Mouse (Mus musculus) neutrophil, adult 59 days (primary cell): Measurements from ENCODE around the gene Rpa2. TPM values are rescaled to one million over a fixed set of nuclear protein-coding genes. Genes with fewer than 3 reads are reported as not detected.

Source experiments
- total RNA-seq, 2 experiments: library from RNA; stranded (reverse); gene quantifications; 1 replicate in 1 of 2; 2 replicates in 1 of 2; pipeline ENCODE4 v1.2.4; 2023

Gene Rpa2
- 10 to 100 TPM; 33.9 to 38.0 TPM for total RNA-seq

DNA sequence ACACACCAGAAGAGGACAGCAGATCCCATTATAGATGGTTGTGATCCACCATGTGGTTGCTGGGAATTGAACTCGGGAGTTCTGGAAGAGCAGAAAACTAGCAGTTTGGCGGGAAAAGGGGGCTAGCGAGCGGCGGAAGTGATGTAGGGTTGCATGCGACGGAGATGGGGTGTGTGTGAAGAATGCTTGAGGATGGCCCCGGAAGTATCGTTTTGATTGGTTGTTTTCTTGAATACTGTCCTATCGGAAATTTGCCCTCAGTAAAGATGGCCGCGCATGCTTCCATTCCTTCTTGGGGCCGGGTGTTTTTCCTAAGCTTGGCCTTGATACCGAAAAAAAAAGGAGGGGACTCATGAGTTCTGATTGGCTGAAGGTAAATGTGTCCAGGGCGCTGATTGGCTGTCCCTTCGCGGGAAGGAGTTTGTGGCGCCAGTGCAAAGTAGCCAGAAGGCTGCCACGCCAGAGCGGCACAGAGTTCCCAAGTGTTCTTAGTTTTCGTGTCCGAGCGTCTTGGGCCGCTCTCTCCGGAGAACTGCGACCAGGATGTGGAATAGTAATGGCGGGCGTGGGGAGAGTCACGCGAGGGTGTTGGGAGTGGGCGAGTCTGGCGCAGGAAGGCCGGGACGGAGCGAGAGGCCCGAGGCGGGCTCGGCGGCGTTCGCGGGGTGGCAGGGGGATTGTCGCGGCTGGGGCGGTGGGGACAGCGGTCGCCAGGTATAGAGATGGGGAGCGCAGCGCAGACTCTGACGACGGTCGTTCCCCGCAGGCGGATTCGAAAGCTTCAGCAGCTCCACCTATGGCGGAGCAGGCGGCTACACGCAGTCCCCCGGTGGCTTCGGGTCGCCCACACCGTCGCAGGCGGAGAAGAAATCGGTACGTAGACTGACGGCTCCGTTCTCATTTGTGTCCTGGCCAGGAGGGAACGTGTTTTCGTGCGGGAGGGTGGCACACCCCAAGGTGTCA is at the start of gene Rpa2:
Rpa2 (plus strand) TSS at position 419 of the 963 bp plus-strand sequence.

GRCm38 (mm10) chr4:132732148-132732684 is 35.9 kb upstream of the Rpa2 start, which contains the start of gene Xkr8:
TSS of gene Xkr8 (minus strand) at chr4:132732546.

DNA sequence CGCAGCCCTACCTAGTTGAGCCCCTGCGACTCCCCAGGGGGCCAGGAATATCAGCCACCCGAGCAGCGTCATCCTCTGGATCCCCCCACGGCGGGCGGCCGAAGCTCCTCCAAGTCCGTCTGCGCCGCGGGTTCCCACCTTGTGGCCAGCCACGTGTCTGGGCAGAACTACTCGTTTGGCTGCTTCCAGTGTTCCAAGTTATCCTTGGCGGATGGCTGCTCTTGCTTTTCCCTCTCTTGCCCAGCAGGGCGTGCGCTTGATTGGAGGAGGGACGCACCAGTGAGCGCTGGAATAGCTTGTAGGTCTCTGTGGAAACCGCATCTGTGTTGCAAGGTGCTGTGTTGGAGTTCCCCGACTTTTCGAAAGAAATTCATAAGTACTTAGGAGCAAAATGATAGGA is 11.2 kb upstream of the Rpa2 start, which contains the start of gene Smpdl3b:
Smpdl3b (minus strand) TSS at position 279 of the 400 bp plus-strand sequence.

GRCm38 (mm10) chr4:132796196-132796886 is 28.2 kb downstream of the Rpa2 start, which contains the start of gene Themis2:
TSS of gene Themis2 (minus strand) at chr4:132796387.

Other genes starting within 250 kb of the Rpa2 start
- 100 to 1,000 TPM; 131 to 153 TPM for gene Atpif1, start 234.7 kb upstream of the Rpa2 start, total RNA-seq
- 10 to 100 TPM; 61.6 to 68.9 TPM for gene Dnajc8, start 232.8 kb upstream of the Rpa2 start, total RNA-seq
- 10 to 100 TPM; 65.2 to 68.0 TPM for gene Ptafr, start 204.3 kb upstream of the Rpa2 start, total RNA-seq
- gene Eya3, start 129.3 kb upstream of the Rpa2 start, total RNA-seq: 10 to 100 TPM; 32.2 to 36.1 TPM
- gene Xkr8, start 35.8 kb upstream of the Rpa2 start, total RNA-seq: 1 to 10 TPM; 3.1 to 4.8 TPM
- 1 to 10 TPM; 1.7 to 2.5 TPM for gene Smpdl3b, start 11.1 kb upstream of the Rpa2 start, total RNA-seq
- 100 to 1,000 TPM; 175 to 186 TPM for gene Themis2, start 28.1 kb downstream of the Rpa2 start, total RNA-seq
- 10 to 100 TPM; 21.7 to 24.6 TPM for gene Ppp1r8, start 74.8 kb downstream of the Rpa2 start, total RNA-seq
- 10 to 100 TPM; 17.9 to 20.8 TPM for gene Stx12, start 116.2 kb downstream of the Rpa2 start, total RNA-seq
- 10 to 100 TPM; 24.7 to 25.6 TPM for gene Fam76a, start 154.2 kb downstream of the Rpa2 start, total RNA-seq
- gene Fgr, start 205.8 kb downstream of the Rpa2 start, total RNA-seq: 100 to 1,000 TPM; 281 to 295 TPM
- gene Ahdc1, start 242.9 kb downstream of the Rpa2 start, total RNA-seq: 1 to 10 TPM; 6.8 to 8.5 TPM